Mouse (Mus musculus) neural tube, embryonic 10.5 days (tissue): ENCODE measurements around the gene Rasgef1b.

ENCODE experiments used
- DNase-seq: peaks from one replicate; pipeline ENCODE4 v3.0.0-alpha.2; 2017; ENCODE audit warnings: low spot score; ENCODE audit errors: extremely low spot score

Rasgef1b gene

GRCm38 (mm10) chr5:99327019-99327418 lies 401.8 kb downstream of the Rasgef1b start:
- no peak for DNase-seq

DNA sequence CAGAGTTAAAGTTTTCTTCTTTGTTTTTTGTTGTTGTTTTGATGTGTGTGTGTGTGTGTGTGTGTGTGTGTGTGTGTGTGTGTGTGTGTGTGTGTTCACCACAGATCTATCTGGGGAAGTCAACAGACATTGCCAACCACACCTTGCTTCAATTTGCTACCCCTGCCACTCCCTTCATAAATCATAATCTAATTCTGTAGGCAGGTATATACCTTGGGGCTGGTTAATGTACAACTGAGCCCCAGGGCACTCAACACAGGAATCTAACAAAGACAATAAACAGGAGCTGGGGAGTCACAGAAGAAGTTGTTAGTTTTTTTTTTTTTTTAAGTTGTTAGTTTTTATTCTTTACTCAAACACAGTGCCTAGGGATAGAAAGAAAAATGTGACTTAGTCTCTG lies 403.6 kb downstream of the Rasgef1b start:
- DNase-seq, result no peak

DNA sequence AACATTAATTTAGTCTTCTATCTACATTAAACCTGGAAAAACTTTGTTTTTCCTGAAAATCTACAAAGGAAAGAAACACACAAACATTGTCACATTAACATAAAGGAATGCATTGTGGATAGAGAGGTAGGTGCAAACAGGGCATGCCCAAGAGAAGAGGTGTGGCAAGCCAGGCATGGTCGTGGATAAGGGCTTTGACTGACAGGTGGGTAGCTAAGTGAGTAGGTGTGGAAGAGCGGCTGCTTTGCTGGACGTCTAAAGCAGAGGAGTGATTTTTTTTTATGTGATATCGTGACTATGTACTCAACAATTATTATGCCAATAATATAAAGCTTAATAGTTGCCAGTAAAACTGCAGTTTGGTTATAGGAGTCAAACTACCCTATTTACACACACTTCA lies 408.1 kb downstream of the Rasgef1b start:
- DNase-seq, result no peak

- no peak for DNase-seq
Measured at GRCm38 (mm10) chr5:99297939-99298338, 430.9 kb downstream of the Rasgef1b start.

DNA sequence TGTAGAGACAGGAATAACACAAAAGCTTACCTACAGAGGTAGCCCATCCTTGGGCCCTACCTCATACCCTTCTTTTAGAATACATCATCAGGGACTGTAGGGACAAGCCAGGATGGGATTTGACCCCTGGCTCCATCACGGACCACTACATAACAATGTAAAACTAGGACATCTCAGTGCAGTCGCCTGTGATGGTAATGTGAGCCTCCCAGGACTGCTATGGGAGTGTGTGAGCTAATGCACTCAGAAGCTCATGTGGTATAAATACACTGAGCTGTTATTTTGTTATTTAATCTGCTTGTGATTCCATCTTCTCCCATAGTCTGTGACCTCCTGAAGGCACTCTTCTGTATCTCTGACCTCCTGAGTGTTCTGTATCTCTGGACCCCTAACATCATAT lies 432.5 kb downstream of the Rasgef1b start:
- DNase-seq, result no peak

- no peak for DNase-seq
Measured at GRCm38 (mm10) chr5:99292287-99292851, 436.5 kb downstream of the Rasgef1b start.

DNA sequence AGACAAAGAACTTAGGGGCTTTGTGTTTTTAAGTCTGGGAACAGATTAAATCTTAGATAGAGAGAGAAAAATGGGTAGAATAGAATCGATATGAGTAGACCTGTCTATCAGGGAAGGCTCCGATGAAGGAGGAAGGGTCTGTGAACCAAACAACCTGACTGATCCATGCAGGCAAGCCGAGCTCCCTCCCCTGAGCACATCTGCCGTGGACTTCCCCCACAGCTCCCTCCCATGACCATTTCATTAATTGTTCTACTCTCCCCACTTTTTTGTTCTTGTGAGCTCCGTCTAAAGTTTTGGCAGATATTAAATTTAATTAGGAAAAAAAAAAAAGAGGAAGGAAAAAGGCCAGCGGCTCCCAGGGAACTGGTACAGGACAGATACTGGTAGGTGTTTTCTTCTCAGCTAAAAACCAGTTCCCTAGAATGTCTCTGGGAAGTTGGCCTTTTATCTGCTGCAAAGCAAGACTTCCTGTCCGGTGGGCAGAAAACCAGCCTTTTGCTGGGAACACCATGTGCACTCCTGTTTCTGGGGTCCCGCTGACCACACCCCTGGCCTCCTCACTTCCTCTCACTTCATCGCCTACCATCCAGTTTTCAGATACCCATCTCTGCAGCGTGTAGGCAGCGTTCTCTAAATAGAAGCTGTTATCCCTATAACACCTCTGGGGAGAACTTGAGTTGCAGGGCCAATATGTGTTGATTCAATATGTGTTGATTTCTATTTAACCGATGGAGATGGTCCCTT lies 437.6 kb downstream of the Rasgef1b start:
- no peak for DNase-seq

DNA sequence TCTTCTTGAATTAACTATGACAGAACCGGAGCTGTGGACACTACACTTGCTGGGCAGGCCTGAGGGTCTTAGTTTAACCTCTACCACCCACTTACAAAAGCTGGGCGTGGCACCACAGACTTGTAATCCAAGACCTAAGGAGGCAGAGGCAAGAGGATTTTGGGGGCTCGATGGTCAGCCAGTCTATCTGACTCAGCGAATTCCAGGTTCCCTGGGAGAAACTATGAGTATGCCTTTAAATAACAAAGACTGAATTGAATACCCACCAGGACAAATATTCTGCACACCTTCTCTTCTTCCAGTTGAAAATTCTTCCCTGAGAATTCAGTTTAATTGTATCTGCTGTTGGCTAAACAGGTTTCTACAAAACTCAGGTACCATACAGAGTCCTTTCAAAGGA lies 440.6 kb downstream of the Rasgef1b start:
- no peak for DNase-seq

DNA sequence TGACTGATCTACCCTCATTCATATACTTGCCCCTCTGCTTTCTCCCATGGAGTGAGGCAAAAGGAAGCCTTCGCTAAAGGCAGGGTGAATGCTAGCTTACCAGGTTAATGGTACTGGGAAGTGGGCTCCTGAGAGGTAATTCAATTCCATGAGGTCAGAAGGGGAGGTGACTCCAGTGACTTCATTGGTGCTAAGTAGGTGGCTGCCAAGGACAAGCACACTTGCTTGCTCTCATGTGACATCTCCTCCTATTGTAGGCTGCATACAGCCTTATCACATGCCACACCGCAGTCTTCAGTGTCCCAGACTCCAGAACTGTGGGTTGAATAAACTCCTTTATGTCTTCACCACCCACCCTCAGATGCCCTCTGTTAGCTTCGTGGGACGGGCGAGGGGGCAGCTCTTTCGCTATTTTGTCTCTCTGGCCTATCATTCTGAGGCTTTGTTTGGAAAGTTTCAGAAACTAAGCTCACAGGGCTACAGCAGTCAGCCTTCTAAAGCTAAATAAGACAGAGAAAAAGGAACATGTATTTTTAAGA lies 441.1 kb downstream of the Rasgef1b start:
- no peak for DNase-seq

DNA sequence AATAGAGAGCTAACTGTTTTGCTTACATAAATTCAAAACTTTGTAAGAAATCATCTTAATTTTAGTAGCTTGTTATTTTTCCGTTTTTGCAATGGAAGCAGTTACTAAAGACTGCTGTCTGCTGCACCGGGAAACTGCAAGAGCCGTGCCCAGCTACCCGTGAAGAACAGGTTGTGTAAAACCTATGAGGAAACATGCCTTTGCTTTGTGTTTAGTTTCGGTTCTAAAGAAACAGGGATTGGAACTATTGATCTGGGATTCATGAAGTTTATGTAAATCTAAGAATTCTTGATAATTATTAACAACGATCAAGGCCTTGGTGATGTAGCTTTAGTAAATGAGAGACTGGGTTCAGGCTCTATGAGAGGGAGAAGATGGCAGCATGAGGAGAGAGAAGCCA lies 442.3 kb downstream of the Rasgef1b start:
- no peak for DNase-seq

DNA sequence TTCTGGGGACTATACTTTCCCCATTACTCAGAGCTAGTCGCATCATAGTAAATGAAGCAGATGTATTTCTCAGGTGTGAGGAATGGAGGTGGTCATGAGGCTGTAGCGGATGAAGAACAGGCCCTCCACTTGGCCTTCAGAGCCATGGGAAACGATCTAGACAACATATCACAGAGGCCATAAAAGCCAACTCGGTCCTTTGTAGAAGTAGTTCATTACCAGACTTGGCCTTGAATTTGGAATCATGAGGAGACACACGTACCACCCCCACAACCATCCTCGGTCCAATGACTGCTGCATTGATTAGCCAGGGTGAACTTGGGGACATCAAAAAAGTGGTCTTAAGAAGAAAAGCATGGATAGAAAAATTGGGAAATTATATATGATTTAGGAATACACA lies 442.8 kb downstream of the Rasgef1b start:
- no peak for DNase-seq

DNA sequence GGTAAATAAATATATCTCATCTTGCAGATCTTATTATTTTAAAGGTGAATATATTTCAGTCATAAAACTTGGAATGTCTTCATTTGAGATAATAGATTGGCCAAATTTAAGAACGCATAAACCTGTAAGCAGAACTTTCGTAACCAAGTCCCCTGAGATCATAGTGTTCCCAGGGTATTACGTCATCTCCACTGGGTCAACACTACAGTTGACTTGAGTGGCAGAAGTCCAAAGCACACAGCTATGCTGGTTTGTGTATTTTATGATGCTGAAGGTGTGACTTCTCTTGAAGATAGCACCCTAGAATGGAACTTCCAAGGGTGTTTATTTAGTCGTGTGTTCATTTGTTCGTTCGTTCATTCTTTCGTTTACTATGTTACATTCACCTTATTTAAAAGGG lies 444.5 kb downstream of the Rasgef1b start:
- DNase-seq, result no peak

DNA sequence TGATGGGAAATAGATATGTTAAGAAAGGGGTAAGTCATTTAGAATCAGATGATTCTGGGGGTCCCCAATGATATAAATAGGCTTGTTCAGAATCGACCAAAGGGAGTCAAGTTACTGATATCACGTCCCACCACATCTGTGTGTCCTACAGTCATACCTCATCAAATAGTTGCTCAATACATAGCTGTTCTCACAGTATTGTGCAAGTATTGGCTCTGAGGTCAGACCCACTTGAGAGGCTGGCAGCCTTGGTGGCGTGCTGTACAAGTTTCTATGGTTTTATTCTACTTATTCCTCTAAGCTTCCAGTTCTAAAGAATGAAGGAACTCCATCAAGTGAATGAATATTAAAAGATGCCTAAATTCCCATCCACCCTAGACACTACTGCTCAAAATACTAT lies 445.2 kb downstream of the Rasgef1b start:
- DNase-seq, result no peak

GRCm38 (mm10) chr5:99280536-99280935 lies 448.3 kb downstream of the Rasgef1b start:
- DNase-seq, result no peak

DNA sequence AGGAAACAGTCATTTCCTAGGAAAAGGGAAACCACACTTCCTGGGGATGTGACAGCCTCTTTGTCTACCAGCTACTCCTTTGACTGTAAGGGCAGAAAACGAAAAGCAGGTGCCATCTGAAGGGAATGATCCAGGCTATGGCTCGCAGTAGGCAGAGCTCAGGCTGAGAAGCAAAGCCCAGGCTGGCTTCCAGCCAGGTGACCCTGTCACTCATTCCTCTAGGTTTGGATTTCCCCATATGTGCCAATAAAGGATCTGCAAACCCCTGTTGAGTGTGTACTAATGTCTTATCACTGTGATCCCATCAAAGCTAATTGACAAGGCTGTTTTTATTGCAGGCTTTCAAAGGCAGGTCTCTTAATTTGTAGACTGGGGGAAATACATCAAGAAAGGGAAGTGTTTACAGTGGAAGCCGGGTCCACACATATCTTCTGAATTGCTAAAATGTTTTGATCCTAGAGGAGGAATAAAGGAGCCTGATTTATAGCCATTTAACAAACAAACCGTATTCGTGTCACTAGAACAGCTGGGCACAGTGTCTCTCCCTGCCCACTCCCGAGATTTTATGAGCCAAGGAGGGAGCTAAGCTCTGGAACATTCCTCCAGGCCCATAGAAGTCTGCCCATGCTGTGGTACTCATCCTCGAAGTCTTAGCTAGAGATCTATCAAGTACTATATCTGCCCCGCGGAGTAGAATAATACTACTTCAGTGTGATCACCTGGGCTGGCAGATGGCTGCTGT lies 449.7 kb downstream of the Rasgef1b start:
- DNase-seq, result no peak

- DNase-seq, result no peak
Measured at GRCm38 (mm10) chr5:99278364-99278763, 450.5 kb downstream of the Rasgef1b start.

GRCm38 (mm10) chr5:99277536-99277935 lies 451.3 kb downstream of the Rasgef1b start:
- no peak for DNase-seq

DNA sequence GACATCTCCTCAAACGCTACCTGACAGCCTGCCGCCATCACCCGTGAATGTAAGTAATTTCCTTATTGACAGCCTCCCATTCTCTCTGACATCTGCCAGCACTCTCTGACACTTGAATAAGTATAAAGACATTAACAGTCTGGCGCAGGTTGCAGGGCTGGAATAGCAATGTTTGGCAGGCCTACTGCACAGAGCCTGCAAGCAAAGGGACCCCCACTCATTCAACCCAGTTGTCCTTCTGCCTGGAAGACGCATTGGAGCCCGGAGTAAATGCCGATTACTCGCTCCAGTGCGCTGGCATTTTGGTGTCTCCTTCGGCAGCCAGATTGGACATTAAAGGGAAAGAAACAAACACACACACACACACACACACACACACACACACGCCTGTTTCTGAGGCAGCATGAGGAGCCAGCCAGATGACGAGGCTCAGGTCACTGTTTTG lies 454.7 kb downstream of the Rasgef1b start:
- DNase-seq, result no peak

DNA sequence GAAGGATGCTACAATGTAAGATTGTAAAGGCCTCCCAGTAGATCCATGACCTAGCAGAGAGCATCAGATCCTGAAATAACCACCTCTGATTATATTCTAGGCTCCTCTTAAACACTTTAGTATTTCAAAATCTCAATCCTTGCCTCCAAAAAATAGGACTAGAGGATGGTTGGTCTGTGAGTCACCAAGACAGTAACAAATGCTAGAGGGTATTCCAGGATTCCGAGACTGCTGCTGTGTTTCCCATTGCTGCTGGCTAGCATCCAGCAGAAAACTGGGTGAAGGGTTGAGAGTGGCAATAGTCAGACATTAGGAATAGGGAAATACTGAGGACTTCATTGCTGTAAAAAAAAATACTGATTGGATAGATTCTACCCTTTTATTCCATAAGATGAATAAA lies 457.3 kb downstream of the Rasgef1b start:
- DNase-seq, result no peak

GRCm38 (mm10) chr5:99269131-99269530 lies 459.7 kb downstream of the Rasgef1b start:
- DNase-seq, result no peak

- no peak for DNase-seq
Measured at GRCm38 (mm10) chr5:99267338-99267737, 461.5 kb downstream of the Rasgef1b start.

DNA sequence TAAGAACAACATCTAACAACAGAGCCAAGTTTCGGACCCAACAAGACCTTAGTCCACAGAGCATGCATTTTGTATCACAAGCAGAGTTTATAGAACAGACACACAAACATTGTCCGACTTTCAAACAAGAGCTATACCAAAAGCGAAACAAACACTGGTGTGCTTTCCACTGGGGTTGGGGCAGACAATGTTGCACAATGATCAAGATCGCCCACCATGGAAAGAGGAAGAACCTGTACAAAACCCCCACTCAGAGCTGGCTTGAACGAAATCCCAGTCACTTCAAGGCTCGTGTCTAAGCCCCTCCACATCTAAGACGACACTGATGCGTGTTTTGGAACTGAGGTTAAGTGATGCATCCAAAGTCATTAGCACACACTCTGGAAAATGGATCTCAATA lies 462.6 kb downstream of the Rasgef1b start:
- no peak for DNase-seq
